Mouse (Mus musculus) heart, postnatal 25 days (tissue): ENCODE data around the gene Otof. TPM values are rescaled to one million over a fixed set of nuclear protein-coding genes. Genes with fewer than 3 reads are reported as not detected.

ENCODE experiments used
- DNase-seq: peaks from one replicate; pipeline ENCODE4 v3.0.0; 2022; ENCODE audit warnings: low spot score
- intact Hi-C: fragments of 180-260 bp; cut with DNase I; formaldehyde crosslinking; loops from one replicate; pipeline ENCODE4 v1.15.1; 2025
- total RNA-seq, 2 experiments: library from RNA; stranded (reverse); gene quantifications; 2 replicates each; pipeline ENCODE4 v1.2.3; 2021

The Otof gene
- total RNA-seq, 2 experiments from 2014 or later = not detected

GRCm38 (mm10) chr5:30355114-30355513 lies 106.6 kb downstream of the Otof start:
- DNase-seq = no peak
- intact Hi-C loops = no loop called here

- DNase-seq = no peak
- intact Hi-C loops = no loop called here
These were observed 108.1 kb downstream of the Otof start for GRCm38 (mm10) chr5:30353605-30354004.

- no peak for DNase-seq
- intact Hi-C loops = no loop called here
These were observed 117.8 kb downstream of the Otof start for GRCm38 (mm10) chr5:30343886-30344285.

GRCm38 (mm10) chr5:30343107-30343506 lies 118.6 kb downstream of the Otof start:
- intact Hi-C loops = no loop called here
- DNase-seq = no peak

- intact Hi-C loops = no loop called here
- DNase-seq = no peak
These were observed 119.1 kb downstream of the Otof start for GRCm38 (mm10) chr5:30342601-30343015.

GRCm38 (mm10) chr5:30341601-30342365 lies 119.9 kb downstream of the Otof start:
- intact Hi-C loops = no loop called here
- no peak for DNase-seq

- DNase-seq = no peak
- intact Hi-C loops = no loop called here
These were observed 120.9 kb downstream of the Otof start for GRCm38 (mm10) chr5:30340815-30341214.

Other genes with a start within 250 kb of the Otof start
- 10 to 100 TPM; 14.1 to 16.2 TPM for gene Selenoi, start 229.4 kb downstream of the Otof start, total RNA-seq
- gene Drc1, start 180.5 kb downstream of the Otof start, total RNA-seq = not detected
- gene 1700001C02Rik, start 4.1 kb upstream of the Otof start, total RNA-seq = not detected
- gene Cib4, start 83.9 kb upstream of the Otof start, total RNA-seq = not detected
- 100 to 1,000 TPM; 250 to 251 TPM for gene Kcnk3, start 126.2 kb upstream of the Otof start, total RNA-seq
- gene Slc35f6, start 186.0 kb upstream of the Otof start, total RNA-seq = 10 to 100 TPM; 44.1 to 47.2 TPM
- gene Cenpa, start 204.8 kb upstream of the Otof start, total RNA-seq = 10 to 100 TPM; 42.0 to 43.0 TPM
- under 1 TPM; 0.29 to 0.45 TPM for gene Dpysl5, start 249.6 kb upstream of the Otof start, total RNA-seq